Mouse (Mus musculus) megakaryocyte, embryonic 14.5 days (primary cell): ENCODE data around the gene Mamld1.

ENCODE experiments used
- FLI1 ChIP-seq: IDR thresholded peaks from 2 replicates; pipeline ENCODE4 v1.6.1; 2012; ENCODE audit warnings: low read length, inconsistent platforms, mixed read lengths
- GATA1 ChIP-seq: IDR thresholded peaks from 3 replicates; pipeline ENCODE4 v1.6.1; 2012; ENCODE audit warnings: mixed read lengths, low read length, inconsistent platforms, borderline replicate concordance

DNA sequence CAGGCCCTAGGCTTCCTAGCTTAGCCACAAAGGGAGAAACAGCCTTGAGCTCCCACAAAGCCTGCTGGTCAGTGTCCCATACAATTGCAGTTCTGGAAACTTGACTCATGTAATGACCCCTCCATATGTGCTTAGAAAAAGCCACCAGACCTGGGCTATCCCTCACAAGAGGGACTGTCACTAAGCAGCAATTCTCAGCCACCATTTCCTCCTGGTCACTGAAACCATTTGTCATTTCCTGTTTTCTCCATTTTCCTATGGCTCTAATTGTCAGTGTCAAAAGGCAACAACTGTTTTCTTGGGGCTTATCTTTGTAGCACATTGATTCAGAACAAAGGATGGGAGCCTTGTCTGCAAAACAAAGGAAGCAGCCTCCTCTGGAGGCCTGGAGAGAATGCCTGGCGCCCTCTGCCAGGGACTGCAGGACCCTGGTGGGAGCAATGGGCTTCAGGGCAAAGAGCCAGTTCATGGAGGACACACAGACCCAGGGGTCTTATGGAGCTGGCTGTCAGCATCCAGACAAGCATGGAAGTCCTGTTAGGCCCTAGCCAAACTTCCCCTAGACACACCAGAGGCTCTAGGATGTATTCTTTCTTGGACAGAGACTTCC, 99.5 kb downstream of the Mamld1 start:
- TF ChIP-seq FLI1 (no peak), GATA1 (no peak; the same call in 2 of the 3 replicates)
